Mouse (Mus musculus) testis, adult 2 months (tissue): ENCODE measurements around the gene Rcsd1.

Experiments
- CTCF ChIP-seq: fragments of 200-500 bp; IDR thresholded peaks from 2 replicates; pipeline ENCODE4 v1.5.1; 2012; ENCODE audit warnings: low read depth, mild to moderate bottlenecking, inconsistent platforms, low read length, moderate library complexity; ENCODE audit not compliant: control insufficient read depth, insufficient read depth, insufficient replicate concordance
- POLR2A ChIP-seq: fragments of 200-500 bp; IDR thresholded peaks from 2 replicates; pipeline ENCODE4 v1.6.1; 2012; ENCODE audit warnings: low read depth, mild to moderate bottlenecking, inconsistent platforms, low read length, moderate library complexity; ENCODE audit not compliant: control insufficient read depth

DNA sequence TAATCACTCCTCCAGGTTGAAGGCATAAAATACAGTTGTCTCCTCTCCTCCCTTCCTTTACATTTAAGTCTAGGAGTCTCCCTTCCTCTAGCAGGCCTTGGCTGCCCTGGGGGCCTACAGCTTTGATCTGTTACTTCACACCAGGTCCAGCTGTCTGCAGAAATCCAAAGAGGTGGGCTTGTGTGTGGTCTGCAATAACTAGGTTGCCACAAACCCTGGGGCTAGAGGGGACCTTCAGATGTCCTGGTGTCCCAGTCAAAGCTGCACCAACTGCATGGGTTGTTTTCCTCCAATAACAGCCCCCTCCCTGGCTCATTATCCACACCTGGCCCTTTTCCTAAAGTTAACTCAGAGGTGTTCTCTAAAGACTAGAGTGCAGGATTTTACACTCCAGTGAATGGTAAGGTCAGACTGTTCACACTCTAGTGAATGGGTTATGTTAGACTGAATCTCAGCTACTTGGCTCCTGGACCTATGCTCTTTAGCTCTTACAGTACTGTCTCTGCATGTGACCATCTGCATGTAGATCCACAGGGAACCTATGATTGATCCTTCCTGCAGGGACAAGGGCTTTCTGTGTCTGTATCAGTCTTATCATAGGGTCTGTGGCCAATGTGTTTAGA is 14.1 kb downstream of the Rcsd1 start:
- TF ChIP-seq POLR2A (no peak), CTCF (no peak)
